Mouse (Mus musculus): ENCODE results near the gene Rufy4.

Rufy4 gene

GRCm38 (mm10) chr1:74124021-74124981 lies 1.0 kb upstream of the Rufy4 start, which contains the start of gene Tns1:
TSS of gene Tns1 (minus strand) at chr1:74124449.
- Histone ChIP-seq H3K4me3 (replicated peaks; ENCODE audit: low read length) (peak within 1 kb of the TSS; percentile 78), H3K4me1 (replicated peaks; ENCODE audit: low read depth, low read length) (peaks cover 18% of the 10 kb centered on the region), H3K9me3 (ENCODE audit: low read length) (no peaks in the 10 kb centered on the region), H3K36me3 (ENCODE audit: insufficient read depth, low read length) (no peaks in the 10 kb centered on the region), H3K27me3 (ENCODE audit: insufficient read depth, low read length) (peaks cover 87% of the 10 kb centered on the region)
- TF ChIP-seq CTCF (conservative IDR thresholded peaks at IDR 0.05; ENCODE audit: low read length) (no peak), POU5F1 (IDR thresholded peaks at IDR 0.05; ENCODE audit: borderline replicate concordance, low read length) (no peak), NANOG (IDR thresholded peaks at IDR 0.05; ENCODE audit: borderline replicate concordance, low read length) (no peak)

- TF ChIP-seq POU5F1 (IDR thresholded peaks at IDR 0.05; ENCODE audit: borderline replicate concordance, low read length) (no peak), CTCF (conservative IDR thresholded peaks at IDR 0.05; ENCODE audit: low read length) (no peak), NANOG (IDR thresholded peaks at IDR 0.05; ENCODE audit: borderline replicate concordance, low read length) (no peak)
- Histone ChIP-seq H3K36me3 (ENCODE audit: insufficient read depth, low read length) (no peaks in the 10 kb centered on the region), H3K4me1 (replicated peaks; ENCODE audit: low read depth, low read length) (0 out of 2 replicates have a peak, but pooled peaks cover 6% of the 10 kb centered on the region), H3K4me3 (replicated peaks; ENCODE audit: low read length) (no peak overlapping the region), H3K27me3 (ENCODE audit: insufficient read depth, low read length) (peaks cover 50% of the 10 kb centered on the region), H3K9me3 (ENCODE audit: low read length) (peaks cover 12% of the 10 kb centered on the region)
These were observed 5.7 kb downstream of the Rufy4 start for GRCm38 (mm10) chr1:74130883-74131659.

- H3K27me3 ChIP-seq (ENCODE audit: insufficient read depth, low read length), result peaks cover 44% of the 10 kb centered on the region
- H3K9me3 ChIP-seq (ENCODE audit: low read length), result peaks cover 19% of the 10 kb centered on the region
- no peak for TF ChIP-seq POU5F1 (IDR thresholded peaks at IDR 0.05; ENCODE audit: borderline replicate concordance, low read length)
- TF ChIP-seq CTCF (conservative IDR thresholded peaks at IDR 0.05; ENCODE audit: low read length), result no peak
- no peak for TF ChIP-seq NANOG (IDR thresholded peaks at IDR 0.05; ENCODE audit: borderline replicate concordance, low read length)
- H3K4me3 ChIP-seq (replicated peaks; ENCODE audit: low read length), result no peak overlapping the region
- H3K36me3 ChIP-seq (ENCODE audit: insufficient read depth, low read length), result no peaks in the 10 kb centered on the region
- 0 out of 2 replicates have a peak, but pooled peaks cover 6% of the 10 kb centered on the region for H3K4me1 ChIP-seq (replicated peaks; ENCODE audit: low read depth, low read length)
These were observed 6.7 kb downstream of the Rufy4 start for GRCm38 (mm10) chr1:74132011-74132410.

- Histone ChIP-seq H3K4me1 (replicated peaks; ENCODE audit: low read depth, low read length) (0 out of 2 replicates have a peak, but pooled peaks cover 4% of the 10 kb centered on the region), H3K27me3 (ENCODE audit: insufficient read depth, low read length) (peaks cover 32% of the 10 kb centered on the region), H3K4me3 (replicated peaks; ENCODE audit: low read length) (no peak overlapping the region), H3K36me3 (ENCODE audit: insufficient read depth, low read length) (no peaks in the 10 kb centered on the region), H3K9me3 (ENCODE audit: low read length) (peaks cover 23% of the 10 kb centered on the region)
- TF ChIP-seq POU5F1 (IDR thresholded peaks at IDR 0.05; ENCODE audit: borderline replicate concordance, low read length), result no peak
- no peak for TF ChIP-seq CTCF (conservative IDR thresholded peaks at IDR 0.05; ENCODE audit: low read length)
- TF ChIP-seq NANOG (IDR thresholded peaks at IDR 0.05; ENCODE audit: borderline replicate concordance, low read length), result no peak
These were observed 8.6 kb downstream of the Rufy4 start for GRCm38 (mm10) chr1:74133954-74134353.

GRCm38 (mm10) chr1:74135326-74135950 lies 10.1 kb downstream of the Rufy4 start:
- Histone ChIP-seq H3K9me3 (ENCODE audit: low read length) (peaks cover 23% of the 10 kb centered on the region), H3K4me1 (replicated peaks; ENCODE audit: low read depth, low read length) (no peaks in the 10 kb centered on the region), H3K4me3 (replicated peaks; ENCODE audit: low read length) (no peak overlapping the region), H3K36me3 (ENCODE audit: insufficient read depth, low read length) (no peaks in the 10 kb centered on the region), H3K27me3 (ENCODE audit: insufficient read depth, low read length) (peaks cover 22% of the 10 kb centered on the region)
- TF ChIP-seq POU5F1 (IDR thresholded peaks at IDR 0.05; ENCODE audit: borderline replicate concordance, low read length) (no peak), NANOG (IDR thresholded peaks at IDR 0.05; ENCODE audit: borderline replicate concordance, low read length) (no peak), CTCF (conservative IDR thresholded peaks at IDR 0.05; ENCODE audit: low read length) (no peak)

- Histone ChIP-seq H3K36me3 (ENCODE audit: insufficient read depth, low read length) (no peaks in the 10 kb centered on the region), H3K4me1 (replicated peaks; ENCODE audit: low read depth, low read length) (no peaks in the 10 kb centered on the region; the same call in 1 of the 2 replicates), H3K27me3 (ENCODE audit: insufficient read depth, low read length) (peaks cover 12% of the 10 kb centered on the region), H3K4me3 (replicated peaks; ENCODE audit: low read length) (no peak overlapping the region), H3K9me3 (ENCODE audit: low read length) (peaks cover 23% of the 10 kb centered on the region)
- TF ChIP-seq CTCF (conservative IDR thresholded peaks at IDR 0.05; ENCODE audit: low read length), result peak; percentile 82
- no peak for TF ChIP-seq POU5F1 (IDR thresholded peaks at IDR 0.05; ENCODE audit: borderline replicate concordance, low read length)
- no peak for TF ChIP-seq NANOG (IDR thresholded peaks at IDR 0.05; ENCODE audit: borderline replicate concordance, low read length)
These were observed 14.1 kb downstream of the Rufy4 start for GRCm38 (mm10) chr1:74139415-74139814.

GRCm38 (mm10) chr1:74141781-74142180 lies 16.4 kb downstream of the Rufy4 start:
- peaks cover 12% of the 10 kb centered on the region for H3K27me3 ChIP-seq (ENCODE audit: insufficient read depth, low read length)
- no peak for TF ChIP-seq POU5F1 (IDR thresholded peaks at IDR 0.05; ENCODE audit: borderline replicate concordance, low read length)
- H3K4me1 ChIP-seq (replicated peaks; ENCODE audit: low read depth, low read length), result no peaks in the 10 kb centered on the region; the same call in 1 of the 2 replicates
- no peaks in the 10 kb centered on the region for H3K36me3 ChIP-seq (ENCODE audit: insufficient read depth, low read length)
- H3K9me3 ChIP-seq (ENCODE audit: low read length), result peaks cover 6% of the 10 kb centered on the region
- no peak overlapping the region for H3K4me3 ChIP-seq (replicated peaks; ENCODE audit: low read length)

Measured in E14TG2a.4 (cell line).